Mouse (Mus musculus): ENCODE measurements around the gene Nrip1. TPM values are rescaled to one million over a fixed set of nuclear protein-coding genes. Genes with fewer than 3 reads are reported as not detected.

Gene Nrip1
- polyA plus RNA-seq, 1 experiment from 2014 or later: 31.2 TPM

GRCm38 (mm10) chr16:76367261-76367908 lies 6.2 kb downstream of the Nrip1 start:
- H3K9me3 ChIP-seq (ENCODE audit: control insufficient read depth, low read length): no peaks in the 10 kb centered on the region
- peaks cover 28% of the 10 kb centered on the region for H3K4me1 ChIP-seq (ENCODE audit: control insufficient read depth, insufficient read depth, low read length)
- WGBS: 64% methylated on average over 12 of the region's 12 CpGs
- ATAC-seq: no peak
- H3K36me3 ChIP-seq (ENCODE audit: control insufficient read depth, insufficient read depth, low read length): no peaks in the 10 kb centered on the region
- no peak overlapping the region for H3K9ac ChIP-seq (ENCODE audit: low read depth, low read length)
- H3K27me3 ChIP-seq (replicated peaks; ENCODE audit: control insufficient read depth, insufficient read depth, low read length): no peaks in the 10 kb centered on the region
- peak overlapping the region; percentile 2; the same call in 1 of the 2 replicates for H3K4me2 ChIP-seq (ENCODE audit: low read depth, low read length)
- no peak overlapping the region for H3K4me3 ChIP-seq (ENCODE audit: low read length)
- no peak overlapping the region for H3K27ac ChIP-seq (ENCODE audit: low read length)

GRCm38 (mm10) chr16:76365790-76366406 lies 7.7 kb downstream of the Nrip1 start:
- Histone ChIP-seq H3K4me3 (ENCODE audit: low read length) (no peak overlapping the region), H3K27ac (ENCODE audit: low read length) (no peak overlapping the region), H3K27me3 (replicated peaks; ENCODE audit: control insufficient read depth, insufficient read depth, low read length) (no peaks in the 10 kb centered on the region), H3K9ac (ENCODE audit: low read depth, low read length) (no peak overlapping the region), H3K4me2 (ENCODE audit: low read depth, low read length) (no peak overlapping the region), H3K36me3 (ENCODE audit: control insufficient read depth, insufficient read depth, low read length) (no peaks in the 10 kb centered on the region), H3K4me1 (ENCODE audit: control insufficient read depth, insufficient read depth, low read length) (peaks cover 28% of the 10 kb centered on the region), H3K9me3 (ENCODE audit: control insufficient read depth, low read length) (no peaks in the 10 kb centered on the region)
- no peak for ATAC-seq
- WGBS: 77% methylated on average over 17 of the region's 17 CpGs

GRCm38 (mm10) chr16:76365237-76365636 lies 8.4 kb downstream of the Nrip1 start:
- H3K4me1 ChIP-seq (ENCODE audit: control insufficient read depth, insufficient read depth, low read length): peaks cover 27% of the 10 kb centered on the region
- no peak overlapping the region for H3K9ac ChIP-seq (ENCODE audit: low read depth, low read length)
- no peak for ATAC-seq
- no peak overlapping the region for H3K4me3 ChIP-seq (ENCODE audit: low read length)
- H3K27ac ChIP-seq (ENCODE audit: low read length): 0 out of 2 replicates have a peak overlapping the region, but pooled peaks have one; percentile 15
- H3K9me3 ChIP-seq (ENCODE audit: control insufficient read depth, low read length): no peaks in the 10 kb centered on the region
- no peaks in the 10 kb centered on the region for H3K36me3 ChIP-seq (ENCODE audit: control insufficient read depth, insufficient read depth, low read length)
- no peaks in the 10 kb centered on the region for H3K27me3 ChIP-seq (replicated peaks; ENCODE audit: control insufficient read depth, insufficient read depth, low read length)
- WGBS: 77% methylated on average over 10 of the region's 10 CpGs
- H3K4me2 ChIP-seq (ENCODE audit: low read depth, low read length): no peak overlapping the region

- H3K4me2 ChIP-seq (ENCODE audit: low read depth, low read length): no peak overlapping the region
- H3K27me3 ChIP-seq (replicated peaks; ENCODE audit: control insufficient read depth, insufficient read depth, low read length): no peaks in the 10 kb centered on the region
- no peak overlapping the region for H3K4me3 ChIP-seq (ENCODE audit: low read length)
- no peak overlapping the region for H3K9ac ChIP-seq (ENCODE audit: low read depth, low read length)
- no peak overlapping the region for H3K27ac ChIP-seq (ENCODE audit: low read length)
- WGBS: 91% methylated on average over 3 of the region's 3 CpGs
- no peaks in the 10 kb centered on the region for H3K9me3 ChIP-seq (ENCODE audit: control insufficient read depth, low read length)
- peaks cover 26% of the 10 kb centered on the region for H3K4me1 ChIP-seq (ENCODE audit: control insufficient read depth, insufficient read depth, low read length)
- no peaks in the 10 kb centered on the region for H3K36me3 ChIP-seq (ENCODE audit: control insufficient read depth, insufficient read depth, low read length)
- ATAC-seq: no peak
Observed at GRCm38 (mm10) chr16:76363641-76364040, 10.0 kb downstream of the Nrip1 start.

- no peak overlapping the region for H3K4me2 ChIP-seq (ENCODE audit: low read depth, low read length)
- no peaks in the 10 kb centered on the region for H3K27me3 ChIP-seq (replicated peaks; ENCODE audit: control insufficient read depth, insufficient read depth, low read length)
- H3K9ac ChIP-seq (ENCODE audit: low read depth, low read length): no peak overlapping the region
- no peak for ATAC-seq
- 84% methylated on average over 12 of the region's 12 CpGs for WGBS
- H3K27ac ChIP-seq (ENCODE audit: low read length): no peak overlapping the region
- no peak overlapping the region for H3K4me3 ChIP-seq (ENCODE audit: low read length)
- no peaks in the 10 kb centered on the region for H3K36me3 ChIP-seq (ENCODE audit: control insufficient read depth, insufficient read depth, low read length)
- peaks cover 26% of the 10 kb centered on the region for H3K4me1 ChIP-seq (ENCODE audit: control insufficient read depth, insufficient read depth, low read length)
- no peaks in the 10 kb centered on the region for H3K9me3 ChIP-seq (ENCODE audit: control insufficient read depth, low read length)
Observed at GRCm38 (mm10) chr16:76362982-76363381, 10.6 kb downstream of the Nrip1 start.

- no peak for ATAC-seq
- H3K9me3 ChIP-seq (ENCODE audit: control insufficient read depth, low read length): no peaks in the 10 kb centered on the region
- H3K9ac ChIP-seq (ENCODE audit: low read depth, low read length): no peak overlapping the region
- H3K4me1 ChIP-seq (ENCODE audit: control insufficient read depth, insufficient read depth, low read length): peaks cover 25% of the 10 kb centered on the region; the same call in 1 of the 2 replicates
- no peaks in the 10 kb centered on the region for H3K36me3 ChIP-seq (ENCODE audit: control insufficient read depth, insufficient read depth, low read length)
- no peak overlapping the region for H3K4me2 ChIP-seq (ENCODE audit: low read depth, low read length)
- H3K4me3 ChIP-seq (ENCODE audit: low read length): no peak overlapping the region
- no peak overlapping the region for H3K27ac ChIP-seq (ENCODE audit: low read length)
- H3K27me3 ChIP-seq (replicated peaks; ENCODE audit: control insufficient read depth, insufficient read depth, low read length): no peaks in the 10 kb centered on the region
- WGBS: 87% methylated on average over 6 of the region's 6 CpGs
Observed at GRCm38 (mm10) chr16:76360441-76360840, 13.2 kb downstream of the Nrip1 start.

GRCm38 (mm10) chr16:76358757-76359156 lies 14.9 kb downstream of the Nrip1 start:
- Histone ChIP-seq H3K4me2 (ENCODE audit: low read depth, low read length) (0 out of 2 replicates have a peak overlapping the region, but pooled peaks have one; percentile 21), H3K27me3 (replicated peaks; ENCODE audit: control insufficient read depth, insufficient read depth, low read length) (no peaks in the 10 kb centered on the region), H3K4me1 (ENCODE audit: control insufficient read depth, insufficient read depth, low read length) (peaks cover 24% of the 10 kb centered on the region), H3K9me3 (ENCODE audit: control insufficient read depth, low read length) (no peaks in the 10 kb centered on the region), H3K4me3 (ENCODE audit: low read length) (no peak overlapping the region), H3K27ac (ENCODE audit: low read length) (no peak overlapping the region), H3K36me3 (ENCODE audit: control insufficient read depth, insufficient read depth, low read length) (no peaks in the 10 kb centered on the region), H3K9ac (ENCODE audit: low read depth, low read length) (no peak overlapping the region)
- WGBS: 61% methylated on average over 4 of the region's 4 CpGs
- no peak for ATAC-seq

GRCm38 (mm10) chr16:76358128-76358748 lies 15.4 kb downstream of the Nrip1 start:
- Histone ChIP-seq H3K27me3 (replicated peaks; ENCODE audit: control insufficient read depth, insufficient read depth, low read length) (no peaks in the 10 kb centered on the region), H3K4me1 (ENCODE audit: control insufficient read depth, insufficient read depth, low read length) (peaks cover 23% of the 10 kb centered on the region), H3K9me3 (ENCODE audit: control insufficient read depth, low read length) (no peaks in the 10 kb centered on the region), H3K27ac (ENCODE audit: low read length) (peak overlapping the region; percentile 84), H3K4me2 (ENCODE audit: low read depth, low read length) (0 out of 2 replicates have a peak overlapping the region, but pooled peaks have one; percentile 21), H3K36me3 (ENCODE audit: control insufficient read depth, insufficient read depth, low read length) (no peaks in the 10 kb centered on the region), H3K9ac (ENCODE audit: low read depth, low read length) (no peak overlapping the region), H3K4me3 (ENCODE audit: low read length) (peak overlapping the region; percentile 22; the same call in 1 of the 2 replicates)
- WGBS: 52% methylated on average over 18 of the region's 18 CpGs
- ATAC-seq: peak; percentile 94

- Histone ChIP-seq H3K4me3 (ENCODE audit: low read length) (no peak overlapping the region), H3K4me1 (ENCODE audit: control insufficient read depth, insufficient read depth, low read length) (peaks cover 23% of the 10 kb centered on the region), H3K9ac (ENCODE audit: low read depth, low read length) (no peak overlapping the region), H3K9me3 (ENCODE audit: control insufficient read depth, low read length) (no peaks in the 10 kb centered on the region), H3K27ac (ENCODE audit: low read length) (peak overlapping the region; percentile 31; the same call in 1 of the 2 replicates), H3K36me3 (ENCODE audit: control insufficient read depth, insufficient read depth, low read length) (no peaks in the 10 kb centered on the region), H3K4me2 (ENCODE audit: low read depth, low read length) (peak overlapping the region; percentile 55), H3K27me3 (replicated peaks; ENCODE audit: control insufficient read depth, insufficient read depth, low read length) (no peaks in the 10 kb centered on the region)
- WGBS: 82% methylated on average over 12 of the region's 12 CpGs
- ATAC-seq: no peak
Observed at GRCm38 (mm10) chr16:76357155-76357554, 16.5 kb downstream of the Nrip1 start.
